Mouse (Mus musculus) midbrain, embryonic 11.5 days (tissue): ENCODE data around the gene Krtap8-1. TPM values are rescaled to one million over a fixed set of nuclear protein-coding genes. Genes with fewer than 3 reads are reported as not detected.

Experiments used
- polyA plus RNA-seq: library from polyadenylated mRNA; unstranded; fragments of >200 nt; fragmentation: Nextera tagmentation; extraction: Ambion mirVana; gene quantifications from 2 replicates; pipeline ENCODE4 v1.2.1, GENCODE M21; 2014

Krtap8-1 gene
- polyA plus RNA-seq, 1 experiment from 2014 or later, result not detected

Other genes starting within 250 kb of the Krtap8-1 start
- gene Krtap21-1, start 84.1 kb downstream of the Krtap8-1 start, polyA plus RNA-seq, result not detected in 2 replicates
- gene Krtap6-2, start 67.8 kb downstream of the Krtap8-1 start, polyA plus RNA-seq, result not detected in 2 replicates
- gene Krtap7-1, start 20.4 kb upstream of the Krtap8-1 start, polyA plus RNA-seq, result 0.23 TPM in 1 of 2 replicates, not detected in the other
- not detected in 2 replicates for gene Krtap11-1, start 83.2 kb upstream of the Krtap8-1 start, polyA plus RNA-seq